Mouse (Mus musculus): ENCODE results near the gene Ralgps1. TPM values are rescaled to one million over a fixed set of nuclear protein-coding genes. Genes with fewer than 3 reads are reported as not detected.

The Ralgps1 gene
- polyA plus RNA-seq, 1 experiment from 2014 or later, result 0.63 TPM

- 47% methylated on average over 2 of the region's 2 CpGs for WGBS (ENCODE audit: insufficient replicate concordance)
- H3K4me1 ChIP-seq (replicated peaks), result no peaks in the 10 kb centered on the region
- H3K4me3 ChIP-seq (replicated peaks), result no peak overlapping the region
- H3K4me2 ChIP-seq, result no peak overlapping the region
- H3K27me3 ChIP-seq, result no peaks in the 10 kb centered on the region
- H3K36me3 ChIP-seq, result no peaks in the 10 kb centered on the region
- no peak overlapping the region for H3K9ac ChIP-seq
- no peak overlapping the region for H3K27ac ChIP-seq
- ATAC-seq (ENCODE audit: low read depth) (no peak), DNase-seq (no peak)
- H3K9me3 ChIP-seq (replicated peaks), result no peaks in the 10 kb centered on the region
Observed at GRCm38 (mm10) chr2:33143292-33143691, 228.0 kb downstream of the Ralgps1 start.

- H3K9me3 ChIP-seq (replicated peaks), result no peaks in the 10 kb centered on the region
- H3K27me3 ChIP-seq, result peaks cover 6% of the 10 kb centered on the region; the same call in 1 of the 2 replicates
- ATAC-seq (ENCODE audit: low read depth) (no peak), DNase-seq (no peak)
- no peak overlapping the region for H3K27ac ChIP-seq
- no peak overlapping the region for H3K4me2 ChIP-seq
- whole genome bisulfite sequencing (ENCODE audit: insufficient replicate concordance), result 40% methylated on average over 2 of the region's 2 CpGs
- no peak overlapping the region for H3K9ac ChIP-seq
- no peak overlapping the region for H3K4me3 ChIP-seq (replicated peaks)
- H3K4me1 ChIP-seq (replicated peaks), result no peaks in the 10 kb centered on the region
- no peaks in the 10 kb centered on the region for H3K36me3 ChIP-seq
Observed at GRCm38 (mm10) chr2:33138491-33138890, 232.8 kb downstream of the Ralgps1 start.

GRCm38 (mm10) chr2:33137731-33138130 is 233.6 kb downstream of the Ralgps1 start:
- Histone ChIP-seq H3K4me3 (replicated peaks) (no peak overlapping the region), H3K9me3 (replicated peaks) (no peaks in the 10 kb centered on the region)

GRCm38 (mm10) chr2:33137244-33137643 is 234.0 kb downstream of the Ralgps1 start:
- 76% methylated on average over 9 of the region's 9 CpGs for WGBS (ENCODE audit: insufficient replicate concordance)
- no peak for ATAC-seq (ENCODE audit: low read depth)

More at GRCm38 (mm10) chr2:33137731-33138130, 233.6 kb downstream of the Ralgps1 start:
- WGBS (ENCODE audit: insufficient replicate concordance), result 63% methylated on average over 4 of the region's 4 CpGs
- DNase-seq, result no peak
- ATAC-seq (ENCODE audit: low read depth), result no peak
- H3K36me3 ChIP-seq, result no peaks in the 10 kb centered on the region
- peaks cover 10% of the 10 kb centered on the region for H3K27me3 ChIP-seq
- no peak overlapping the region for H3K9ac ChIP-seq
- H3K27ac ChIP-seq, result no peak overlapping the region
- H3K4me1 ChIP-seq (replicated peaks), result no peaks in the 10 kb centered on the region
- H3K4me2 ChIP-seq, result no peak overlapping the region

GRCm38 (mm10) chr2:33136366-33136765 is 234.9 kb downstream of the Ralgps1 start:
- Histone ChIP-seq H3K9me3 (replicated peaks) (no peaks in the 10 kb centered on the region), H3K36me3 (no peaks in the 10 kb centered on the region), H3K4me3 (replicated peaks) (no peak overlapping the region), H3K4me1 (replicated peaks) (peaks cover 7% of the 10 kb centered on the region), H3K9ac (no peak overlapping the region), H3K4me2 (no peak overlapping the region), H3K27ac (no peak overlapping the region), H3K27me3 (peaks cover 24% of the 10 kb centered on the region)
- ATAC-seq (ENCODE audit: low read depth) (no peak), DNase-seq (no peak)
- WGBS (ENCODE audit: insufficient replicate concordance), result 80% methylated on average over 6 of the region's 6 CpGs

More at GRCm38 (mm10) chr2:33137244-33137643, 234.0 kb downstream of the Ralgps1 start:
- H3K9ac ChIP-seq, result no peak overlapping the region
- H3K36me3 ChIP-seq, result no peaks in the 10 kb centered on the region
- peaks cover 15% of the 10 kb centered on the region for H3K27me3 ChIP-seq
- H3K9me3 ChIP-seq (replicated peaks), result no peaks in the 10 kb centered on the region
- DNase-seq, result no peak
- H3K4me1 ChIP-seq (replicated peaks), result no peaks in the 10 kb centered on the region
- H3K4me2 ChIP-seq, result no peak overlapping the region
- no peak overlapping the region for H3K4me3 ChIP-seq (replicated peaks)
- no peak overlapping the region for H3K27ac ChIP-seq

- no peak overlapping the region for H3K4me2 ChIP-seq
Observed at GRCm38 (mm10) chr2:33134766-33135490, 236.4 kb downstream of the Ralgps1 start.

GRCm38 (mm10) chr2:33132306-33132705 is 239.0 kb downstream of the Ralgps1 start:
- Histone ChIP-seq H3K9ac (no peak overlapping the region), H3K36me3 (no peaks in the 10 kb centered on the region), H3K9me3 (replicated peaks) (no peaks in the 10 kb centered on the region), H3K4me2 (no peak overlapping the region), H3K27ac (no peak overlapping the region), H3K27me3 (peaks cover 43% of the 10 kb centered on the region), H3K4me1 (replicated peaks) (peaks cover 28% of the 10 kb centered on the region), H3K4me3 (replicated peaks) (no peak overlapping the region)
- no peak for ATAC-seq (ENCODE audit: low read depth)
- no peak for DNase-seq
- 5% methylated on average over 7 of the region's 7 CpGs for WGBS (ENCODE audit: insufficient replicate concordance)

More at GRCm38 (mm10) chr2:33134766-33135490, 236.4 kb downstream of the Ralgps1 start:
- no peak overlapping the region for H3K9ac ChIP-seq
- no peak for DNase-seq
- WGBS (ENCODE audit: insufficient replicate concordance), result 57% methylated on average over 7 of the region's 7 CpGs
- no peak for ATAC-seq (ENCODE audit: low read depth)
- no peak overlapping the region for H3K4me3 ChIP-seq (replicated peaks)
- no peaks in the 10 kb centered on the region for H3K36me3 ChIP-seq
- no peaks in the 10 kb centered on the region for H3K9me3 ChIP-seq (replicated peaks)
- peaks cover 22% of the 10 kb centered on the region for H3K4me1 ChIP-seq (replicated peaks)
- peaks cover 29% of the 10 kb centered on the region for H3K27me3 ChIP-seq
- no peak overlapping the region for H3K27ac ChIP-seq

- H3K4me3 ChIP-seq (replicated peaks), result peak within 1 kb of the TSS; percentile 68
- peak within 1 kb of the TSS; percentile 94 for H3K4me2 ChIP-seq
- no peaks in the 10 kb centered on the region for H3K36me3 ChIP-seq
- WGBS (ENCODE audit: insufficient replicate concordance), result under 1% methylated on average over 22 of the region's 22 CpGs
- H3K4me1 ChIP-seq (replicated peaks), result peaks cover 28% of the 10 kb centered on the region
- no peaks in the 10 kb centered on the region for H3K9me3 ChIP-seq (replicated peaks)
- ATAC-seq (ENCODE audit: low read depth) (no peak; the same call in 1 of the 2 replicates), DNase-seq (peak; percentile 46)
- no peak within 1 kb of the TSS; the same call in 1 of the 2 replicates for H3K27ac ChIP-seq
- H3K27me3 ChIP-seq, result peaks cover 43% of the 10 kb centered on the region
- peak within 1 kb of the TSS; percentile 54; the same call in 1 of the 2 replicates for H3K9ac ChIP-seq
Observed at GRCm38 (mm10) chr2:33131500-33132092, 239.7 kb downstream of the Ralgps1 start, which contains the start of gene Garnl3. Gene Garnl3 (minus strand): TSS chr2:33131654.

GRCm38 (mm10) chr2:33130526-33131483 is 240.5 kb downstream of the Ralgps1 start:
- no peak overlapping the region; the same call in 1 of the 2 replicates for H3K27ac ChIP-seq
- WGBS (ENCODE audit: insufficient replicate concordance), result under 1% methylated on average over 55 of the region's 55 CpGs

GRCm38 (mm10) chr2:33130141-33130525 is 241.2 kb downstream of the Ralgps1 start:
- Histone ChIP-seq H3K9me3 (replicated peaks) (no peaks in the 10 kb centered on the region), H3K27me3 (peaks cover 43% of the 10 kb centered on the region), H3K9ac (peak overlapping the region; percentile 70), H3K4me2 (peak overlapping the region; percentile 94), H3K4me3 (replicated peaks) (peak overlapping the region; percentile 68), H3K27ac (no peak overlapping the region), H3K4me1 (replicated peaks) (peaks cover 28% of the 10 kb centered on the region), H3K36me3 (no peaks in the 10 kb centered on the region)
- ATAC-seq (ENCODE audit: low read depth) (peak; percentile 3), DNase-seq (no peak)
- under 1% methylated on average over 33 of the region's 33 CpGs for WGBS (ENCODE audit: insufficient replicate concordance)

More at GRCm38 (mm10) chr2:33130526-33131483, 240.5 kb downstream of the Ralgps1 start:
- DNase-seq (peak; percentile 96), ATAC-seq (ENCODE audit: low read depth) (peak; percentile 94)
- Histone ChIP-seq H3K36me3 (no peaks in the 10 kb centered on the region), H3K9ac (peak overlapping the region; percentile 70), H3K4me1 (replicated peaks) (peaks cover 28% of the 10 kb centered on the region), H3K27me3 (peaks cover 43% of the 10 kb centered on the region), H3K4me2 (peak overlapping the region; percentile 94), H3K9me3 (replicated peaks) (no peaks in the 10 kb centered on the region), H3K4me3 (replicated peaks) (peak overlapping the region; percentile 68)

- peak; percentile 6 for DNase-seq
- whole genome bisulfite sequencing (ENCODE audit: insufficient replicate concordance), result 4% methylated on average over 10 of the region's 10 CpGs
- H3K4me2 ChIP-seq, result peak overlapping the region; percentile 94
- H3K4me1 ChIP-seq (replicated peaks), result peaks cover 28% of the 10 kb centered on the region
- no peaks in the 10 kb centered on the region for H3K9me3 ChIP-seq (replicated peaks)
- no peak overlapping the region for H3K27ac ChIP-seq
- ATAC-seq (ENCODE audit: low read depth), result no peak
- H3K9ac ChIP-seq, result peak overlapping the region; percentile 70
- H3K4me3 ChIP-seq (replicated peaks), result peak overlapping the region; percentile 68
- no peaks in the 10 kb centered on the region for H3K36me3 ChIP-seq
- H3K27me3 ChIP-seq, result peaks cover 43% of the 10 kb centered on the region
Observed at GRCm38 (mm10) chr2:33129696-33130095, 241.6 kb downstream of the Ralgps1 start.

Measured in liver, embryonic 13.5 days (tissue).